Mouse (Mus musculus): Measurements from ENCODE around the gene 1700024P04Rik.
"Not testable (repeated sequence)": the region's sequence is repeated elsewhere in the genome, so short reads cannot be mapped to it uniquely, and the experiment has no call there.

The 1700024P04Rik gene

GRCm38 (mm10) chr13:98984465-98984864, at the start of gene 1700024P04Rik:
1700024P04Rik (minus strand) TSS chr13:98984565.
- no peak for DNase-seq

- DNase-seq, result peak; percentile 33
Measured at GRCm38 (mm10) chr13:99031223-99032216, 47.2 kb upstream of the 1700024P04Rik start.

- DNase-seq, result peak; percentile 76
Measured at GRCm38 (mm10) chr13:99030579-99031200, 46.3 kb upstream of the 1700024P04Rik start.

GRCm38 (mm10) chr13:99025268-99025667, 40.9 kb upstream of the 1700024P04Rik start:
- DNase-seq, result peak; percentile 65

GRCm38 (mm10) chr13:99022036-99022435, 37.7 kb upstream of the 1700024P04Rik start:
- no peak for DNase-seq

GRCm38 (mm10) chr13:99021181-99021580, 36.8 kb upstream of the 1700024P04Rik start:
- no peak for DNase-seq

- DNase-seq, result no peak
Measured at GRCm38 (mm10) chr13:99019831-99020669, 35.7 kb upstream of the 1700024P04Rik start.

GRCm38 (mm10) chr13:99018526-99019201, 34.3 kb upstream of the 1700024P04Rik start:
- DNase-seq, result peak; percentile 49

- no peak for DNase-seq
Measured at GRCm38 (mm10) chr13:99016696-99017095, 32.3 kb upstream of the 1700024P04Rik start.

- no peak for DNase-seq
Measured at GRCm38 (mm10) chr13:99012891-99013290, 28.5 kb upstream of the 1700024P04Rik start.

- DNase-seq, result no peak
Measured at GRCm38 (mm10) chr13:99008013-99008412, 23.6 kb upstream of the 1700024P04Rik start.

- peak; percentile 10 for DNase-seq
Measured at GRCm38 (mm10) chr13:99006389-99007099, 22.2 kb upstream of the 1700024P04Rik start.

- DNase-seq, result not testable (repeated sequence)
Measured at GRCm38 (mm10) chr13:99001652-99002051, 17.3 kb upstream of the 1700024P04Rik start.

GRCm38 (mm10) chr13:98997025-98997424, 12.7 kb upstream of the 1700024P04Rik start:
- DNase-seq, result peak; percentile 16

GRCm38 (mm10) chr13:98977070-98977785, 7.1 kb downstream of the 1700024P04Rik start:
- DNase-seq, result no peak

GRCm38 (mm10) chr13:98976022-98976421, 8.3 kb downstream of the 1700024P04Rik start:
- not testable (repeated sequence) for DNase-seq

GRCm38 (mm10) chr13:98972090-98972489, 12.3 kb downstream of the 1700024P04Rik start:
- DNase-seq, result no peak

- DNase-seq, result no peak
Measured at GRCm38 (mm10) chr13:98971641-98972040, 12.7 kb downstream of the 1700024P04Rik start.

- DNase-seq, result no peak
Measured at GRCm38 (mm10) chr13:98968517-98968916, 15.8 kb downstream of the 1700024P04Rik start.

GRCm38 (mm10) chr13:98967942-98968341, 16.4 kb downstream of the 1700024P04Rik start:
- DNase-seq, result no peak

- DNase-seq, result no peak
Measured at GRCm38 (mm10) chr13:98966583-98966982, 17.8 kb downstream of the 1700024P04Rik start.

Data from retina, postnatal 1 day (tissue).